Mouse (Mus musculus) liver, embryonic 15.5 days (tissue): ENCODE data around the gene Aipl1. TPM values are rescaled to one million over a fixed set of nuclear protein-coding genes. Genes with fewer than 3 reads are reported as not detected.

Source experiments
- ATAC-seq: fragments of 200-750 bp; cut with Nextera tagmentation; 2 replicates; pipeline ENCODE4 v1.8.0; 2017; ENCODE audit warnings: moderate number of reproducible peaks, mild to moderate bottlenecking, moderate library complexity; ENCODE audit not compliant: insufficient read depth
- H3K27ac ChIP-seq: fragments of 300-500 bp; sonication (generic); replicated peaks from 2 replicates; pipeline ENCODE4 v1.5.1; 2015; ENCODE audit warnings: mild to moderate bottlenecking, inconsistent platforms
- H3K27me3 ChIP-seq: fragments of 300-500 bp; sonication (generic); 2 replicates; pipeline ENCODE4 v1.6.1; 2015; ENCODE audit warnings: mild to moderate bottlenecking, inconsistent platforms
- H3K36me3 ChIP-seq: fragments of 300-500 bp; sonication (generic); replicated peaks from 2 replicates; pipeline ENCODE4 v1.6.1; 2015; ENCODE audit warnings: moderate library complexity, mild to moderate bottlenecking, inconsistent platforms
- H3K4me1 ChIP-seq: fragments of 300-500 bp; sonication (generic); replicated peaks from 2 replicates; pipeline ENCODE4 v1.6.1; 2015; ENCODE audit warnings: inconsistent platforms
- H3K4me2 ChIP-seq: fragments of 300-500 bp; sonication (generic); 2 replicates; pipeline ENCODE4 v1.6.1; 2015; ENCODE audit warnings: moderate library complexity, mild to moderate bottlenecking, inconsistent platforms
- H3K4me3 ChIP-seq: fragments of 300-500 bp; sonication (generic); replicated peaks from 2 replicates; pipeline ENCODE4 v1.5.1; 2015; ENCODE audit warnings: mild to moderate bottlenecking, inconsistent platforms
- H3K9ac ChIP-seq: fragments of 300-500 bp; sonication (generic); 2 replicates; pipeline ENCODE4 v1.6.1; 2015; ENCODE audit warnings: moderate library complexity, mild to moderate bottlenecking, inconsistent platforms
- H3K9me3 ChIP-seq: fragments of 300-500 bp; sonication (generic); replicated peaks from 2 replicates; pipeline ENCODE4 v1.6.1; 2016; ENCODE audit warnings: inconsistent platforms
- WGBS: fragments of 180-500 bp; shearing (Covaris S2); methylation state at CpG from one replicate; pipeline ENCODE4 v1.1.7; 2015; ENCODE audit warnings: mixed read lengths; ENCODE audit not compliant: insufficient replicate concordance; 5-methylcytosine and 5-hydroxymethylcytosine counted together
- polyA plus RNA-seq: library from polyadenylated mRNA; unstranded; fragments of >200 nt; fragmentation: Nextera tagmentation; extraction: Ambion mirVana; gene quantifications from 2 replicates; pipeline ENCODE4 v1.2.1, GENCODE M21; 2015

Aipl1 gene
- polyA plus RNA-seq, 1 experiment from 2014 or later: 0.05 TPM

GRCm38 (mm10) chr11:72066330-72066729 is 29.0 kb upstream of the Aipl1 start:
- Histone ChIP-seq H3K4me3 (no peak overlapping the region), H3K4me1 (no peaks in the 10 kb centered on the region), H3K27me3 (no peaks in the 10 kb centered on the region), H3K4me2 (no peak overlapping the region), H3K27ac (no peak overlapping the region), H3K9me3 (no peaks in the 10 kb centered on the region), H3K9ac (no peak overlapping the region), H3K36me3 (no peaks in the 10 kb centered on the region)
- 22% methylated on average over 6 of the region's 6 CpGs for WGBS
- no peak for ATAC-seq

DNA sequence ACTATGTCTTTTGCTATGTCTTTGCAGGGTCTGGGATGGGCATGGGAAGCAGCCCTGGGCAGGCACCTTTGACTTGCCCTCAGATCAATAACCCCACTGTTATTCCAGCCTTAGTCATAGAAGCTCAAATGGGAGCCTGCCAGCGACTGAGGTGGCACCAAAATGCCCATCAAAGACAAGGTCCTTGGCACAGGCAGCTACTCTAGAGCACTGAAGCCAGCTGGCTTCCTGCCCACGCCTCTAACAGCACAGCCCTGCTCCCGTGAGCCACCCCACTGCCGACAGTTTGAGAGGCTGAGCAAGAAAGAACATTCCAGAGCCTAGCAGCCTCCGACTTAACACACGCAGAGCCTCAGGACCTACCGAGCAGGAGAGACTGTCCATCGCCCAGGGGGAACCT is 27.8 kb upstream of the Aipl1 start:
- H3K9me3 ChIP-seq: no peaks in the 10 kb centered on the region
- no peaks in the 10 kb centered on the region for H3K27me3 ChIP-seq
- no peaks in the 10 kb centered on the region for H3K36me3 ChIP-seq
- H3K4me1 ChIP-seq: no peaks in the 10 kb centered on the region
- no peak overlapping the region for H3K4me2 ChIP-seq
- no peak for ATAC-seq
- H3K9ac ChIP-seq: no peak overlapping the region
- H3K4me3 ChIP-seq: no peak overlapping the region
- WGBS: 64% methylated on average over 8 of the region's 8 CpGs
- no peak overlapping the region for H3K27ac ChIP-seq

DNA sequence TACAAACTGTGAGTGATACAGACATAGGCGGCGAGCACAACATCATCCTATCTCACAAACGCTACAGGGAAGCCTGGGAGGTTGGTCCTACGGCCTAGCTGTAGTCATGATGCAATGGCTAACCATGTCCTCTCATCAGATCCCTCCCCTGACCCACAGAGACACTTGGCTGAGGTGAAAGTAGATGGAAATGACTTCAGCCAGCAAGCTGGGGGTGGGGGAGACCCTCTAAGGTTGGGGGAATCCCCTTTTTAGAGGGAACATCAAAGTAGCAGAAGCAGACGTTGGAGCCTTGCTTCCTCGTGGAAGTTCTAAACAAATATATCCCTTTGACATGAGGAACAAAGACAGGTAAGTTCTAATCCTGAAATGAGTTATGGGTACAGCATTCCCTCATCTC is 27.1 kb upstream of the Aipl1 start:
- H3K9ac ChIP-seq: no peak overlapping the region
- no peaks in the 10 kb centered on the region for H3K4me1 ChIP-seq
- no peak overlapping the region for H3K27ac ChIP-seq
- no peaks in the 10 kb centered on the region for H3K9me3 ChIP-seq
- no peaks in the 10 kb centered on the region for H3K27me3 ChIP-seq
- no peak overlapping the region for H3K4me2 ChIP-seq
- 43% methylated on average over 6 of the region's 6 CpGs for WGBS
- H3K4me3 ChIP-seq: no peak overlapping the region
- H3K36me3 ChIP-seq: no peaks in the 10 kb centered on the region
- ATAC-seq: no peak

GRCm38 (mm10) chr11:72061093-72061620 is 23.8 kb upstream of the Aipl1 start:
- no peak overlapping the region for H3K4me2 ChIP-seq
- H3K9me3 ChIP-seq: no peaks in the 10 kb centered on the region
- H3K27ac ChIP-seq: no peak overlapping the region
- H3K4me1 ChIP-seq: no peaks in the 10 kb centered on the region
- H3K9ac ChIP-seq: no peak overlapping the region
- H3K4me3 ChIP-seq: no peak overlapping the region
- no peaks in the 10 kb centered on the region for H3K36me3 ChIP-seq
- no peaks in the 10 kb centered on the region for H3K27me3 ChIP-seq
- ATAC-seq: no peak
- WGBS: 58% methylated on average over 13 of the region's 13 CpGs

DNA sequence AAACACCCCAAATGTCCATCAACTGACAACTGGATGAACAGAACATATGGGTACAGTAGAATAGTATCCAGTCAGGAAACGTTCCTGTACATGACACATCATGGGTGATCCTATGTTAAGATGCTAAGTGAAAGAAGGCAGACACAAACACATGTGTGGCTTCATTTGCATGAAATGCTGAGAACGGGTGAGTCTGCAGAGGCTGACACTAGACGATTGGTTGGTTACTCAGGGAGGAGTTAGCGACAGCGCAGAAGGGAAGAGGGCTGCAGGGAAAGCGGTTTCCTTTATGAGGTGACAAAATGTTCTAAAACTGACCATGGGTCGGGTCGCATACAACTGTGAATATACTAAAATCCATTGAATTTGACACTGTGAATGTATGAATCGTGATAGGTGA is 23.1 kb upstream of the Aipl1 start:
- Histone ChIP-seq H3K27me3 (no peaks in the 10 kb centered on the region), H3K36me3 (no peaks in the 10 kb centered on the region), H3K4me3 (no peak overlapping the region), H3K4me1 (no peaks in the 10 kb centered on the region), H3K9ac (no peak overlapping the region), H3K4me2 (no peak overlapping the region), H3K27ac (no peak overlapping the region), H3K9me3 (no peaks in the 10 kb centered on the region)
- WGBS: 55% methylated on average over 9 of the region's 9 CpGs
- no peak for ATAC-seq

GRCm38 (mm10) chr11:72057166-72057565 is 19.9 kb upstream of the Aipl1 start:
- H3K4me2 ChIP-seq: no peak overlapping the region
- no peak overlapping the region for H3K4me3 ChIP-seq
- H3K9me3 ChIP-seq: no peaks in the 10 kb centered on the region
- 33% methylated on average over 3 of the region's 3 CpGs for WGBS
- 0 out of 2 replicates have a peak, but pooled peaks cover 2% of the 10 kb centered on the region for H3K4me1 ChIP-seq
- ATAC-seq: no peak
- peaks cover 18% of the 10 kb centered on the region for H3K27me3 ChIP-seq
- H3K27ac ChIP-seq: no peak overlapping the region
- H3K36me3 ChIP-seq: no peaks in the 10 kb centered on the region
- no peak overlapping the region for H3K9ac ChIP-seq

- no peak for ATAC-seq
- Histone ChIP-seq H3K9me3 (no peaks in the 10 kb centered on the region), H3K4me2 (no peak overlapping the region), H3K4me3 (no peak overlapping the region), H3K27me3 (peaks cover 38% of the 10 kb centered on the region), H3K27ac (no peak overlapping the region), H3K36me3 (no peaks in the 10 kb centered on the region), H3K9ac (no peak overlapping the region), H3K4me1 (peaks cover 9% of the 10 kb centered on the region; the same call in 1 of the 2 replicates)
- WGBS: 38% methylated on average over 2 of the region's 2 CpGs
Observed at GRCm38 (mm10) chr11:72055176-72055575, 17.9 kb upstream of the Aipl1 start.

- Histone ChIP-seq H3K27ac (no peak overlapping the region), H3K9me3 (no peaks in the 10 kb centered on the region), H3K4me1 (peaks cover 9% of the 10 kb centered on the region; the same call in 1 of the 2 replicates), H3K4me2 (no peak overlapping the region), H3K4me3 (no peak overlapping the region), H3K9ac (no peak overlapping the region), H3K36me3 (no peaks in the 10 kb centered on the region), H3K27me3 (peaks cover 53% of the 10 kb centered on the region)
- WGBS: 6% methylated on average over 5 of the region's 5 CpGs
- ATAC-seq: no peak
Observed at GRCm38 (mm10) chr11:72052636-72053035, 15.3 kb upstream of the Aipl1 start.

- Histone ChIP-seq H3K36me3 (no peaks in the 10 kb centered on the region), H3K4me1 (peaks cover 9% of the 10 kb centered on the region; the same call in 1 of the 2 replicates), H3K9ac (no peak overlapping the region), H3K4me2 (no peak overlapping the region), H3K4me3 (no peak overlapping the region), H3K27me3 (peaks cover 53% of the 10 kb centered on the region), H3K9me3 (no peaks in the 10 kb centered on the region), H3K27ac (no peak overlapping the region)
- WGBS: 29% methylated on average over 3 of the region's 3 CpGs
- no peak for ATAC-seq
Observed at GRCm38 (mm10) chr11:72052221-72052620, 14.9 kb upstream of the Aipl1 start.

DNA sequence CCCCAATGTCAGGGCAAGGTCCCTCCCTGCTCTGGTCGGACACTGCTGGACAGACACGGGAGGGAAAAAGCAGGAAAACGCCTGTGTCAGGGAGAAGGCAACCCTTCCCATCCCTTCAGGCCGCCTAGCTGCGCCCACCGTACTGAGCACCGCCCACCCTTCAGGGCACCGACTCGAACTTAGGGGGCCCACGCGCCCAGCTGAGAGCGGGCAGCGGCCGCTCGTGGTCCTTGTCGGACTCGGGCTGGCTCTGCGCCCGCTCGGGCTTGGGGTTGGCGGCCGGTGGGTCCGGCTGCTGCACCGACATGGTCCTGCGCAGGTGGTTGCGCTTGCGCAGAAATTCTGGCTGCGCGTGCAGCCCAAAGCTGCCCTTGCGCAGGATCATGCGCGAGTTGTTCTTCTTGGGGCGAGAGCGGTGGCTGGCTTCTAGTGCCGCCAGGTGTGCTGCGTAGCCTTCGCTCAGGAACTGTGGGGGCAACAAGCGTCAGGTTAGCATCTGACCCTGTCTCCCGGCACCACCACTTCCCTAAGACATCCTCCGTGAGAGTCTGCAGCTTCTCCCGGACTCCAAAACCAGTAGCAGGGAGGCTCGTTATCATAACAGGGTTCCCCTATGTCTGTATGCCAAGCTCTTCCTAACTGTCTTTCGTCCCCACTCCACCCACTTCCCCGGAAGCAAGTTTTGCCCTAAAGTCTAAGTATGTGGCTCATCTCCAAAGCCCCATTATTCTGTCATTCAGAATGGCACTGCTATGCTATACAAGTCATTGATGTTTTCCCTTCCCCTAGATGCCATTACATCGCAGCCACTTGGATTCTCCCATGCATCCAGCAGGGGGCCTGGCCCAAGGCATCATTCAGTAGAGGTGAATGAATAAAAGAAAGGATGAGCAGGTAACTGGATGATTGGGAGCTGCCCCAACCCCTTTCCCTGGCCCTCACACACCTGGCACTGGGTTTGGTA is 13.9 kb upstream of the Aipl1 start:
- H3K27ac ChIP-seq: no peak overlapping the region
- peaks cover 53% of the 10 kb centered on the region for H3K27me3 ChIP-seq
- H3K4me1 ChIP-seq: peaks cover 9% of the 10 kb centered on the region; the same call in 1 of the 2 replicates
- H3K9ac ChIP-seq: no peak overlapping the region
- WGBS: 2% methylated on average over 45 of the region's 45 CpGs
- ATAC-seq: no peak
- peak overlapping the region; percentile 40 for H3K4me3 ChIP-seq
- peak overlapping the region; percentile 62 for H3K4me2 ChIP-seq
- H3K9me3 ChIP-seq: no peaks in the 10 kb centered on the region
- H3K36me3 ChIP-seq: peaks cover 4% of the 10 kb centered on the region; the same call in 1 of the 2 replicates

DNA sequence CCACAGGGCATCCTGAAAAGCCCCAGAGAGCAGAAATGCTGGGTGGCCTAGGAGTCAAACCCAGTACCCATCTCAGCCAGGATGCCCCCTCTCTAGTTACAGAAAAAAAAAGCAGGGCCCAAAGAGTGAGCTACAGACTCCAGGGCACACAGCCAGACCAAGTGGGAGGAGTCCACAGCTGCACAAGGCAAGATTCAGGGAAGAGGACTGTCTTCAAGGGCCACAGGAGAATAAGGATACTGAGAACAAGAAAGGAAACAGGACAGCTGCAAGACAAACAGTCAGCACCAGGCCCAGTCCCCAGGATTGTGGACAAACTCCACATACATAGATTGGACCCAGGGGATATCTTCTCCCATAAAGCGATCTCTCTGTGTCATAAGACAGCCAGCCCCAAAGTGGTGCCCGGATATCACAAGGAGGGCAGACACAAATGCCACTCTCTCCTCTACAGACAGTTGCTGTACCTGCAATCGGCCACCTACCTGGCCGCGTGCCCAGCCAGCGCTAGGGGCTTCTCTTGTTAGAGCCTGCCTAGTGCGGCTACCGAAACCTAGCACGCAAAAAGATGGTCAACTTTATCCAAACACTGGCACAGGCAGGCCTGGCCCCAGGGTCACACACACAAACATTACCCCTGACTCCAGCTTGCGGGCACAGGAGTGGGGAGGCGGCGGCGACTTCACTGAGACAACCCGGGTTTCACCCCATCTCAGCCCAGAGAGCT is 13.0 kb upstream of the Aipl1 start:
- peaks cover 53% of the 10 kb centered on the region for H3K27me3 ChIP-seq
- H3K36me3 ChIP-seq: peaks cover 6% of the 10 kb centered on the region; the same call in 1 of the 2 replicates
- no peak overlapping the region for H3K9ac ChIP-seq
- H3K4me2 ChIP-seq: peak overlapping the region; percentile 62
- ATAC-seq: no peak
- no peak overlapping the region for H3K27ac ChIP-seq
- WGBS: 28% methylated on average over 14 of the region's 14 CpGs
- no peaks in the 10 kb centered on the region for H3K9me3 ChIP-seq
- H3K4me1 ChIP-seq: peaks cover 9% of the 10 kb centered on the region; the same call in 1 of the 2 replicates
- H3K4me3 ChIP-seq: peak overlapping the region; percentile 40
